Mouse (Mus musculus) liver, postnatal 0 days (tissue): ENCODE measurements at regions not wholly inside any gene's neighbourhood (a gene's known extent, or its start where the extent isn't known, plus 50 kb on each side); places are given as distances from the start of the nearest gene placed in this dataset.

Source experiments
- CTCF ChIP-seq: sonication (generic); IDR thresholded peaks from 2 replicates; pipeline ENCODE4 v1.5.1; 2016; ENCODE audit warnings: antibody characterized with exemption, low read depth
- EP300 ChIP-seq: IDR thresholded peaks from 2 replicates; pipeline ENCODE4 v1.6.1; 2016; ENCODE audit warnings: antibody characterized with exemption, low read depth, mild to moderate bottlenecking

GRCm38 (mm10) chr13:7057545-7057944 is 409.0 kb upstream of the Pfkp start:
- TF ChIP-seq EP300 (no peak), CTCF (no peak)
